Mouse (Mus musculus): ENCODE results near the gene Exoc3l4. TPM values are rescaled to one million over a fixed set of nuclear protein-coding genes. Genes with fewer than 3 reads are reported as not detected.

Gene Exoc3l4
- polyA plus RNA-seq, 1 experiment from 2014 or later, result 10.2 TPM

DNA sequence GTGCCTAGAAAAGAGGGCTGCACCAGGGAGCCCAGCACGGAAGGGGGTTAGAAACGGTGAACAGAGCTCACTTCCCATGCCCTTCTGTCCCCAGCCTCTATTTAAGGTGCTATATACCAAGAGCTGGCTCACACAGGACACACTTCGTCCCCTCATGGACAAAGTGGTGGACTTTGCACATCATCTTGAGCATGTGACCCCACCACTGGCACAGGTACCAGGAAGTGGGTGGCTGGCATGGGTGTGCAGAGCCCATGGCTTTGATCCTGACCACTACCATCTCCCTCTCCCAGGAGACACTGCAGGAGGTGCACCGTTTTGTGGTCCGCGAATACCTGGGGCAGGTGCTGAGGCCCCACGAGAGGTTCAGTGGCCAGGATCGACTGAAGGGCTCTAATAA is 11.5 kb downstream of the Exoc3l4 start:
- no peak for ATAC-seq (replicated peaks; ENCODE audit: low FRiP score, low TSS enrichment, low read depth)
- Histone ChIP-seq H3K36me3 (ENCODE audit: control insufficient read depth, insufficient read depth, low read length) (no peaks in the 10 kb centered on the region), H3K27ac (ENCODE audit: low read depth) (no peak overlapping the region), H3K4me3 (ENCODE audit: low read depth, low read length) (no peak overlapping the region), H3K9ac (ENCODE audit: low read length) (no peak overlapping the region), H3K4me2 (ENCODE audit: low read length) (peak overlapping the region; percentile 66), H3K4me1 (replicated peaks; ENCODE audit: control insufficient read depth, insufficient read depth, low read length) (peaks cover 25% of the 10 kb centered on the region), H3K27me3 (replicated peaks; ENCODE audit: control insufficient read depth, insufficient read depth, low read length) (peaks cover 74% of the 10 kb centered on the region), H3K9me3 (ENCODE audit: control insufficient read depth, low read length) (no peaks in the 10 kb centered on the region)
- DNase-seq (ENCODE audit: low spot score), result no peak
- WGBS, result 30% methylated on average over 8 of the region's 8 CpGs

GRCm38 (mm10) chr12:111428961-111429911 is 12.4 kb downstream of the Exoc3l4 start:
- Histone ChIP-seq H3K4me2 (ENCODE audit: low read length) (peak overlapping the region; percentile 66), H3K4me1 (replicated peaks; ENCODE audit: control insufficient read depth, insufficient read depth, low read length) (peaks cover 25% of the 10 kb centered on the region), H3K9me3 (ENCODE audit: control insufficient read depth, low read length) (no peaks in the 10 kb centered on the region), H3K36me3 (ENCODE audit: control insufficient read depth, insufficient read depth, low read length) (no peaks in the 10 kb centered on the region), H3K4me3 (ENCODE audit: low read depth, low read length) (peak overlapping the region; percentile 36), H3K27me3 (replicated peaks; ENCODE audit: control insufficient read depth, insufficient read depth, low read length) (peaks cover 67% of the 10 kb centered on the region), H3K27ac (ENCODE audit: low read depth) (no peak overlapping the region; the same call in 1 of the 2 replicates), H3K9ac (ENCODE audit: low read length) (0 out of 2 replicates have a peak overlapping the region, but pooled peaks have one; percentile 8)
- no peak for ATAC-seq (replicated peaks; ENCODE audit: low FRiP score, low TSS enrichment, low read depth)
- under 1% methylated on average over 38 of the region's 40 CpGs for WGBS
- peak; percentile 83 for DNase-seq (ENCODE audit: low spot score)

GRCm38 (mm10) chr12:111430049-111430867 is 13.4 kb downstream of the Exoc3l4 start:
- no peak for ATAC-seq (replicated peaks; ENCODE audit: low FRiP score, low TSS enrichment, low read depth)
- no peak for DNase-seq (ENCODE audit: low spot score)
- no peak overlapping the region for H3K9ac ChIP-seq (ENCODE audit: low read length)

DNA sequence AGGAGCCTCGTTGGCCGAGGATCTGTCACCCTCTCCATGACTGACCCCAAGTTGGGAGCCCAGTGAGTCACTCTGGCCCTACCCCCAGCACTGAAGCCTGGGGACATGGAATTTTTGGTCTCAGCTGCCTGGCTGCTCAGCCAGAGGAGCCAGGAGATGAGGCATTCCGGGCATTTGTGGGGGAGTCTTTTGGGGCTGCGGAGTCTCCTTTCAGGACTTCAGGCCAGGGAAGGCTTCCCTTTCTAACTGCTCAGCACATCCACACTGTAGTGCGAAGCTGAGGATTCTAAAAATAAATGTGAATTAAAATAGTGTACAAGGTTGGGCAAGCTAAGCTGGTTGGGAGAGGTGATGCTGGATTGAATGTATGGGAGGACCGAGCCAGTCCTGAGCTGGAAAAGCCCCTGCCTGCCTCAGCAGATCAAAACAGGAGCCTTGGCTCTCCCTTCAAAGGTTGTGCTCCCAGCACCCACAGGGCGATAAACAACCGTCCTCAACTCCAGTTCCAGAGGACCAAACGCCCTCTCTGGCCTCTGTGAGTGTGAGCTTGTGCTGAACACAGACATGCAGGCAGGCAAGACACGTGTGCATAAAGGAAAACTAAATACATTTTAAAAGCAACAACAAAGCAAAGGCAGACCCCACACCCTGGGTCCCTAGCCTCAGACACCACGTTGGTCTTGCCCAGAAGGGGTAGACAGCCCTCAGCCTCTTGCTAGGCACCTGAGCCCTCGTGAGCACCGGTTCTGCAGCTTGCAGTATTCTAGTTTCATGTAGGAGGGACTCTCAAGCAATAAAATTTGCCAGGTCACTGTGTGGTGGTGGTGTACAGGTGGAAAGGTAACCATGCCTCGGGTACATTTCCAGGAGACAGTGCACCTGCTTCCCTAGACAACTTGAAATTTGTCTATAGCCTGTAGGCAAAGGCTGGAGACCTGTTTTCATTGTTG is 14.3 kb downstream of the Exoc3l4 start:
- Histone ChIP-seq H3K9ac (ENCODE audit: low read length) (no peak overlapping the region), H3K9me3 (ENCODE audit: control insufficient read depth, low read length) (no peaks in the 10 kb centered on the region), H3K27me3 (replicated peaks; ENCODE audit: control insufficient read depth, insufficient read depth, low read length) (peaks cover 55% of the 10 kb centered on the region), H3K27ac (ENCODE audit: low read depth) (peak overlapping the region; percentile 9; the same call in 1 of the 2 replicates), H3K4me1 (replicated peaks; ENCODE audit: control insufficient read depth, insufficient read depth, low read length) (peaks cover 25% of the 10 kb centered on the region), H3K4me3 (ENCODE audit: low read depth, low read length) (no peak overlapping the region), H3K4me2 (ENCODE audit: low read length) (no peak overlapping the region), H3K36me3 (ENCODE audit: control insufficient read depth, insufficient read depth, low read length) (no peaks in the 10 kb centered on the region)
- ATAC-seq (replicated peaks; ENCODE audit: low FRiP score, low TSS enrichment, low read depth), result no peak
- WGBS, result 33% methylated on average over 14 of the region's 14 CpGs
- no peak for DNase-seq (ENCODE audit: low spot score)

More at GRCm38 (mm10) chr12:111430049-111430867, 13.4 kb downstream of the Exoc3l4 start:
- peak overlapping the region; percentile 66 for H3K4me2 ChIP-seq (ENCODE audit: low read length)
- H3K27me3 ChIP-seq (replicated peaks; ENCODE audit: control insufficient read depth, insufficient read depth, low read length), result peaks cover 62% of the 10 kb centered on the region
- H3K27ac ChIP-seq (ENCODE audit: low read depth), result peak overlapping the region; percentile 9; the same call in 1 of the 2 replicates
- no peaks in the 10 kb centered on the region for H3K9me3 ChIP-seq (ENCODE audit: control insufficient read depth, low read length)
- H3K4me1 ChIP-seq (replicated peaks; ENCODE audit: control insufficient read depth, insufficient read depth, low read length), result peaks cover 25% of the 10 kb centered on the region
- H3K36me3 ChIP-seq (ENCODE audit: control insufficient read depth, insufficient read depth, low read length), result no peaks in the 10 kb centered on the region
- 20% methylated on average over 27 of the region's 27 CpGs for WGBS
- peak overlapping the region; percentile 36 for H3K4me3 ChIP-seq (ENCODE audit: low read depth, low read length)

GRCm38 (mm10) chr12:111432097-111432496 is 15.3 kb downstream of the Exoc3l4 start:
- no peak overlapping the region for H3K27ac ChIP-seq (ENCODE audit: low read depth)
- WGBS, result 32% methylated on average over 4 of the region's 4 CpGs

GRCm38 (mm10) chr12:111432751-111433331 is 16.0 kb downstream of the Exoc3l4 start:
- Histone ChIP-seq H3K27me3 (replicated peaks; ENCODE audit: control insufficient read depth, insufficient read depth, low read length) (peaks cover 50% of the 10 kb centered on the region), H3K9me3 (ENCODE audit: control insufficient read depth, low read length) (no peaks in the 10 kb centered on the region), H3K36me3 (ENCODE audit: control insufficient read depth, insufficient read depth, low read length) (no peaks in the 10 kb centered on the region), H3K9ac (ENCODE audit: low read length) (no peak overlapping the region), H3K27ac (ENCODE audit: low read depth) (no peak overlapping the region), H3K4me2 (ENCODE audit: low read length) (no peak overlapping the region), H3K4me3 (ENCODE audit: low read depth, low read length) (no peak overlapping the region), H3K4me1 (replicated peaks; ENCODE audit: control insufficient read depth, insufficient read depth, low read length) (peaks cover 20% of the 10 kb centered on the region)
- ATAC-seq (replicated peaks; ENCODE audit: low FRiP score, low TSS enrichment, low read depth), result no peak
- WGBS, result 46% methylated on average over 5 of the region's 5 CpGs
- DNase-seq (ENCODE audit: low spot score), result no peak

More at GRCm38 (mm10) chr12:111432097-111432496, 15.3 kb downstream of the Exoc3l4 start:
- H3K4me1 ChIP-seq (replicated peaks; ENCODE audit: control insufficient read depth, insufficient read depth, low read length), result peaks cover 25% of the 10 kb centered on the region
- no peaks in the 10 kb centered on the region for H3K9me3 ChIP-seq (ENCODE audit: control insufficient read depth, low read length)
- no peak overlapping the region for H3K4me3 ChIP-seq (ENCODE audit: low read depth, low read length)
- H3K36me3 ChIP-seq (ENCODE audit: control insufficient read depth, insufficient read depth, low read length), result no peaks in the 10 kb centered on the region
- DNase-seq (ENCODE audit: low spot score) (no peak), ATAC-seq (replicated peaks; ENCODE audit: low FRiP score, low TSS enrichment, low read depth) (no peak)
- peaks cover 53% of the 10 kb centered on the region for H3K27me3 ChIP-seq (replicated peaks; ENCODE audit: control insufficient read depth, insufficient read depth, low read length)
- H3K4me2 ChIP-seq (ENCODE audit: low read length), result no peak overlapping the region
- no peak overlapping the region for H3K9ac ChIP-seq (ENCODE audit: low read length)

DNA sequence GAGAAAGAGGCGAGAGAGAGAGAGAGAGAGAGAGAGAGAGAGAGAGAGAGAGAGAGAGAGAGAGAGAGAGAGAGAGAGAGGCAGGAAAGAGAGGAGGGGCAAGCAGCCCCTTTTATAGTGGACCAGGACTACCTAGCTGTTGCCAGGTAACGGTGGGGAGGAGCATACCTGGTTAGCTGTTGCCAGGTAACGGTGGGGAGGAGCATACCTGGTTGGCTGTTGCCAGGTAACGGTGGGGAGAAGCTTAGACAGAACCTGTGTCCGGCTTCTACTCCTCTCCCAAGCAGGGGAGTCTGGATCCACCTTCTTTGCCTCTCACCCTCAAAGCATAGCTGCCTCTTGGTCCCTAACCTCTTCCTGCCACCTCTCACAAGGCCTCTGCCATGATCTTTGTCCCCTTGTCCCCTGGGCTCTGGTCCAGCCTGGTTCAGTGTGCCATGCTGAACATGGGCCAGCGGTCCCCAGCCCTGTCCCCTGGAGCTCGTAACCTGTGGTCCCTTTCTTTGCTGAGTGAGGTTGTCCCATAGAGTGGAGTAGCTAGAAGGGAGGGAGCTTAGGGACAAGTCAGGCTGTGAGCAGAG is 17.4 kb downstream of the Exoc3l4 start:
- 23% methylated on average over 7 of the region's 7 CpGs for WGBS
- Histone ChIP-seq H3K27ac (ENCODE audit: low read depth) (peak overlapping the region; percentile 22; the same call in 1 of the 2 replicates), H3K4me1 (replicated peaks; ENCODE audit: control insufficient read depth, insufficient read depth, low read length) (peaks cover 12% of the 10 kb centered on the region), H3K9ac (ENCODE audit: low read length) (no peak overlapping the region), H3K4me3 (ENCODE audit: low read depth, low read length) (no peak overlapping the region), H3K9me3 (ENCODE audit: control insufficient read depth, low read length) (no peaks in the 10 kb centered on the region), H3K36me3 (ENCODE audit: control insufficient read depth, insufficient read depth, low read length) (no peaks in the 10 kb centered on the region), H3K4me2 (ENCODE audit: low read length) (no peak overlapping the region), H3K27me3 (replicated peaks; ENCODE audit: control insufficient read depth, insufficient read depth, low read length) (peaks cover 36% of the 10 kb centered on the region)
- DNase-seq (ENCODE audit: low spot score) (no peak), ATAC-seq (replicated peaks; ENCODE audit: low FRiP score, low TSS enrichment, low read depth) (no peak)
